Mouse (Mus musculus): ENCODE data around the gene Swt1. TPM values are rescaled to one million over a fixed set of nuclear protein-coding genes. Genes with fewer than 3 reads are reported as not detected.
"Not testable (repeated sequence)": the region's sequence is repeated elsewhere in the genome, so short reads cannot be mapped to it uniquely, and the experiment has no call there.

Gene Swt1
- total RNA-seq, 2 experiments from 2014 or later: 16.7 to 18.9 TPM

DNA sequence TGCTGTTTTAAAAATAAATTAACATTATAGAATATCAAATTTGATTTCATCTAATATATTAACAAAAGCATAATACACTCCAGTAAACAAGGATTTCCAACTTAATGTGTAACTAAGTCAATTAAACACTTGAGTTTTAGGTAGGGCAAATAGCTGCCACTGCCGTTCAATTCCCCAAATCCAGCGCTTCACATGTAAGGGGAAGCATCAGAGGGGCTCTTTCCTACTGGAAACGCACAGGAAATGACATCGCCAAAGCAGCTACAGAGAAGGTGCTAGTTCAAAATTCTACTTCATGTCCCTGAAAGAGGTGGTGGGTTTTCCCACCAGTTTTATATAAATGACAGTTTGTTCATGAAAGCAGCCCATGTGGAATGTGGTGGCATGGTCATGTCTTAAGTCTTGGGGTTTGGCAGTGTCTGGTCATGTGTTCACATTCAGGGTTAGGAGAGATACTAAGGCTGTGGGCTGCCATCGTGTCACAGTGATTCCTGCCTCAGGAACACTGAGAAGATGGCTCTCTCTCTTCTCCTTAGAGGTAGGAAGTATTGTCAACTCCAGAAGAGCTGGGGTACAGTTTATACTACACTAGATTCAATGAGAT is 60.4 kb downstream of the Swt1 start:
- DNase-seq (ENCODE audit: low spot score in 2 of 2): no peak

DNA sequence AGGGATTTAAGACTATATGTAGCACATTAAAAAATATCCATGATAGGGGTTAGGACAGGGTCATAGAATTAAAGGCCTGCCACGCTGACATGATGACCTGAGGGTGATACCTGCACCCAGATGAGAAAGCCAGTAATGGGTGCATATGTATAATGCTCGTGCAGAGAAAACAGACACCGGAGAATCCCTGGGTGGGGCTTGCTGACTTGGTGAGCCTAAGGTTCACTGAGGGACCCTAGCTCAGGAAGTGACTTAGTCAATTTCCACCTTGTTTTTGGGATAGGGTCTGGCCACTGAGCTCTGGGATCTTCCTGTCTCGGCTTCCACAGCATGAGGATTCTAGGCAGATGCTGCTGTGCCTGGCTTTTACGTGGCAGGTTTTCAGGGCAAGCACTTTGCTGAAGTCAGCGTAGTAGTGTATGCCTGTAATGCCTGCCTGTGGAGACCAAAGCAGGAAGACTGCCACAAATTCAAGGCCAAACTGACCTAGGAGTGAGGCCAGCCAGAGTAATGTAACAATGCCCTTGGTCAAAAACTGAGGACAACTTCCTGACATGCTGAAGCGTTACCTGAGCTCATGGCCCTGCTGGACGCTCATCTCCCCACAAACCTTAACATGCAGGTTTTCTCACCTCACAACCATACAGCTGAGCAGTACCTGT is 61.2 kb downstream of the Swt1 start:
- DNase-seq (ENCODE audit: low spot score in 2 of 2): no peak

DNA sequence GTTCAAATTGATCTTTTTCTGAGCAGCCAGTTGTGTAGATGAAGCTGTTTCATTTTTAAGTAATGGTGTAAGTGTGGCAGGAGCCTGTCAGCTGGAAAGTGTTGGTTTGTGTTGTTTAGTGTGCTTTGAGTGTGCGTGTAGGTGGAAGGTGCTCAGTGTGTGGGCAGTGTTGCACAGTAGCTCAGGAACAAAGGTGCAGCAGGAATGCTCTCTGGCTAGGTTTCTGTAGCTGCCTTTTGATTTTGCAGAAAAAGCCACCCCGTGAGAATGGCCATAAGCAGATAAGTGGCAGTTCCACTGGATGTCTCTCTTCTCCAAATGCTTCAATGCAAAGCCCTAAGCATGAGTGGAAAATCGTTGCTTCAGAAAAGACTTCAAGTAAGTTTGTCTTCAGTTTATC is 68.9 kb downstream of the Swt1 start:
- DNase-seq (ENCODE audit: low spot score in 2 of 2): no peak

DNA sequence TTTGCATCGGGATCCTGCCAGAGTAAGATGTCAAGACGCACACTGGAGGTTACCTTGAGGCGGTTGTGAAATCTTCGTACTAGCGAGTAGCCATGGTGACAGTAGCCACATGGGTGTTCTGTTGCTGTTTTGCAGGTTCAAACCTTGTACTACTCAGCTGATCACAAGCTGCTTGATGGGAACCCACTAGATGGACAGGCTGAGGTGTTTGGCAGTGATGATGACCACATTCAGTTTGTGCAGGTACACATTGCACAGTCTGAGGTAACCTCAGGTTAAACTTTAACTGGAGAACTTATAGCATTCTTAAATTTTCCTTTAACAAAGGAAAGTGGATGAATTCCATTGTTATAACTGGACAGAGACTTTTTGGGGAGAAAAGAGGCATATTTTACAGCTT is 72.3 kb downstream of the Swt1 start:
- no peak for DNase-seq (ENCODE audit: low spot score in 2 of 2)

DNA sequence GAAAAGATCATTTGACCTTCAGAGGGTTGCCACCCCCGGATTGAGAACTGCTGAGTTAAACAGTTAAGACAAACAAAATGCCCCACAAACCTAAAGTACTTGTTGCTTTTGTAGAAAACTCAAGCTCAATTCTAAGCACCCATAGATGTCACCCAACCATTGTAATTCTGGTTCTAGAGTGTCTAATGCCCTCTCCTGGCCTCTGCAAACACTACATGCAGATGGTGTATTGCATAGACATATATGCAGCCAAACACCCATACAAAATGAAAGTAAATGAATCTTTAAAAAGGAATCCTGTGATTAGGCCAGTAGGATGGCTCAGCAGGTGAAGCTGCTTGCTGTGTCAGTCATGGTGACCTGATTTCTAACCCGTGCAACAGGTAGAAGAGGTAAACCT is 75.3 kb downstream of the Swt1 start:
- no peak for DNase-seq (ENCODE audit: low spot score in 2 of 2)

DNA sequence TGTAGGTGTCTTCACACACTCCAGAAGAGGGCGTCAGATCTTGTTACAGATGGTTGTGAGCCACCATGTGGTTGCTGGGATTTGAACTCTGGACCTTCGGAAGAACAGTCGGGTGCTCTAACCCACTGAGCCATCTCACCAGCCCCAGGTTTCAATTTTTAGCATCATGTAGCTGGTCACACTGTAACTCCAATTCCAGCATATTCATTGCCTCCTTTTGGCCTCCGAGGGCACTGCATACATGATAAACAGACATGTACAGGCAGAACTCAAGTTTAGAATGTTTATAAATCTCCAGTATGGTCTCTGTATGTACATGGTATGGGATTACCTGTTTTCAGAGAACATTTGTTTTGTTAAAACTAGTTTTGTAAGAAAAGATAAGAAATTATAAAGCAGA is 80.0 kb downstream of the Swt1 start:
- not testable (repeated sequence) for DNase-seq (ENCODE audit: low spot score in 2 of 2)

DNA sequence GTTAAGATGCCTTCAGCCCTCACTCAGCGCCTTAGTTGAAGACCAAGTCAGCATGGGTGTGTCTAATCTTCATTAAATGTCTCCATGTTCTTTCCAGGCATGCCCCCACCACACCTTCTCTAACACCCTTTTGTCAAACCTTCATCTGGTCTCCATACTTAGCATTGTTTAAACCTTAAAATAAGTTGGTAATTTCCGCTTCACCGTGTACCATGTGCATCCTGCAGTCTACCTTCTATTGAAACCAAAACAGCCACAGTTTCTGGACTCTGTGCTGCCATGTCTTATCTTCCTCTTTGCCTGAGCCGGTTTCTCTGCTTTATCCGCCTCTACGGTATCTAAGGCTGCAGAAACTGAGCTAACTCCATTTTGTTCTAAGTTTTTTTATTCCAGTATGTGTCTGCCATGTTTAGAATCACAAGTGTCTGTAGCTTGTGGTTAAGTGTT is 81.6 kb downstream of the Swt1 start:
- DNase-seq (ENCODE audit: low spot score in 2 of 2): no peak

DNA sequence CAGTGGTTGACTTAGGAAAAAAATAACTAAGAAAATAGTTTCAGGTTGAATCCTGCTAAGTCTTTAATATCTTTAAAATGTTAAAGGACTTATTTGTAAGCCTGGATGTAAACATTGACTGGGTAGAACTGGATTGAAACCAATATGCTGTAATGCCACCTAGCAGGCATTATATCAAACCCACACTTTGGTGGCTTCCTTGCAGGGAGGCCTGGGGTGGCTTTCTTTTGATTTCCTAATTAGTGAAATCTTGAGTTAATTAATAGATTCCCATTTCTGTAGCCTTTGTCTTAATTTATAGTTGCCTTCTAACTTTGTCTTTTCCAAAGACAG is 82.4 kb downstream of the Swt1 start:
- DNase-seq (ENCODE audit: low spot score in 2 of 2): no peak

DNA sequence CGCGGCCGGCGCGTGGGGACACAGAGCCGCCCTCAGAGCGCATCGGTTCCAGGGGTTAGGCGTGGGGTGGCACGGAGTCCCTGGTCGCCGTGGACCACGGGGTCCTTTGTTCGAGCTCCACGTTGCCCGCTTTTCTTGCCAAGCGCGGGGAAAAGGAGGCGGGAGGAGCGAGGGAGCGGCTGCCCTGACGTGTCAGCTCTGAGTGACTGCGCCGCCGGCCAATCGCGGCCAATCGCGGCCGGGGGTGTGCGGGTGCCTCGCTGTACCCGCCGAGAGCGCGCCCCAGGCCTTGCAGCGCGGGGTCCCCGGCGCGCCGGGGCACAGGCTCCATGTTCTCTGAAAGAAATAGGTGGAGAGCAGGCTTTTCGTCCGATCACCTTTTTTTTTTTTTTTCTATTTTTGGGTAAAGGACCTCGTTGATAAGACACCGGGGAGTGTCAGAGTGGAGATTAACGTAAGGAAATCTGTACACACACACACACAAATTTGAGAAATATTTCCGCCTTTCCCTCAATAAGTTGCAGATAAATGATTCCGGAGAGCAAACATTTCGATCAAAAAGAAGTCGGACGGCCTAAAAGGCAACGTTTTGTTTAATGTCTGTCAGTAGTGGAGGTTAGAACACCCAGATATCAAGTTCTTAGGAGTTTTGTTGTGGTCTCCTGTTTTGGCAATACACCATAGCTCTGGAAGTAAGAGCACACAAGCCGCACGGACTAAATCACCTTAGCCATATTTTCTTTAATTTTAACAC is 83.0 kb downstream of the Swt1 start:
- DNase-seq (ENCODE audit: low spot score in 2 of 2): peak; percentile 90 to 92

DNA sequence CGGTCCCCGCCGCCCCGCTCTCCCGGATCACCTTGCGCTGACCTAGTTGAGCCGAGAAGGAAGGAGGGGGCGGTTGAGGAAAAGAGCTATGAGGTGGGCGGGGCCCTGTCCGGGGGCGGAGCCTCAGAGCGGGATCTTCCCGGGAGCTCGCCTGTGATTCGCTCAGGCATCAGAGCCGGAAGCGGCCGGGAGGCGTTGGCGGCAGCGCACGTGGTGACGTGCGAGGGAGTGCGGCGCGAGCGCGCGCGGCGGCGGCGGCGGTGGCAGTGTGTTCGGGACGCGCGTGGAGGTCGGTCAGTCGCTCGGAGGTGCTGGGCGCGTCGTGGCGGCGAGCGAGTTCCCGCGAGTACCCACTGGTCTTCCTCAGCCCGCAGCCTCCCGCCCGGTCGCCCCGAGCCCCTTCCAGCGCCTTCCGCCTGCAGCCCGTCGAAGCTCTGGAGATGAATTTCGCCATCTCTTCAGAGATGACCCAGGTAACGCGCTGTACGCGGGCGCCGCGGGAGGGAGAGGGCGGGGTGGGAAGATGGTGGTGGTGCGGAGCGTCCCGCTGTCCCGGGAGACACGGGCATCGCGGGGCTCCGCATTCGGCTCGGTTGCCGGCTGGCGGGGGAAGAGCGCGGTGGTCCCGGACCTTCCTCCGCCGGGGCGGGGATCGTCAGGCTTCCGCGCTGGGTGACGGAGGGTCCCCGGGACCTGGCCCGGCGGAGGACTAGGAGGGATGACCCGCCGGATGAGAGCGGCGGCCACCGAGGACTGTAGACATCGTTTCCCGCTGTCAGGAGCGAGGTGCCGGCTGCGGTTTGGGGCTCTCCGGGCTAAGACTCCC is 83.8 kb downstream of the Swt1 start, which contains the start of gene Ivns1abp:
Gene Ivns1abp, plus strand, starts transcription at position 195 of the 826 bp plus-strand sequence.
- peak; percentile 83 to 93 for DNase-seq (ENCODE audit: low spot score in 2 of 2)

DNA sequence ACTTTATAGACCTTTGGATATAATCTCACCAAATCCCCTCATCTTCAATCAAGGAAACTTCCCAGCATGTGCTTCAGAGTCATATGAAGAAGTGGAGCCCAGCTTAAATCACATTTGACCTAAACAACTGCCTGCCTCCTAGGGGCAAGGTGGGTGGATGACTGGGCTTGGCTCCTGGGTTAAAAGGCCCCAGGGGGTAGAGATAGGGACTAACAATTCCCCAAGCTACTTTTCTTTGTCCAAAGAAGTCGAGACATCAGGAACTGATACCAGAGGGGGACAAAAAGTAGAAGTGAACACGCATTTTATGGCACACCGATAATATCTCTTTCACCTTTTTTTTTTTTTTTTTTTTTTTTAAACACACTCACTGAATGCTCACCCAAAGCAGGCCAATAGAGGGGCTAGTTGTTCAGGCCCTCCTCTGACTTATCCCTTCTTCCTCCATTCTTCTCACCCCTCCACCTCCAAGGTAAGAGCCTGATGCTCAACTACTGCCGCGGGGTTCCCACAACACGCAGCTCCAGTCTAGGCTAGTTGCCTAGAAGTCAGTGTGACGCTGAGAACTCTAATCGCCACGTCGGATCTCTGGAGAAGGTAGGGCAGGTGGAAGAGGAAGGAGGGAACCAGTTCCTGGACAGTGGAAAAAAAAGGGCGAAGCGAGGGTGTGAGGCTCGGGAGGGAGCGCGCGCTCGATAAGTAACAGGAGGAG is 84.5 kb downstream of the Swt1 start:
- DNase-seq (ENCODE audit: low spot score in 2 of 2): no peak

DNA sequence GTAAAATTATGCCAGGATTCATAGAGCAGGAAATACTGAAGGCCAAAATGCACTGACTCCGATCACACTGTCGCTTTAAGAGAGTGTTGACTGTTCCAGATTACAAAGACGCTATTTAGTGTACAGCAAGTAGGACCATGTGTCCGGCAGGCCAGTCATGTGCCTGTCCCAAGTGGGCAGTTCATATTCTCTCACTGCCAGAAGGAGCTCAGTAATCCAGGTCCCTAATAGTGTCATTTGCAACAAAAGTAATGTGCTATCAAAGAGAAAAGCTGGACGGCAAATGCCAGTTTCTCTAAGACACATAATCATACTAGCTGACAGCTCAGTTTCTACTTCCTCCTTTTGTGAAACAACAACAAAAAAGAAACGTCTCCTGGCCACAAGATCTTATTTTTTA is 85.3 kb downstream of the Swt1 start:
- DNase-seq (ENCODE audit: low spot score in 2 of 2): no peak

DNA sequence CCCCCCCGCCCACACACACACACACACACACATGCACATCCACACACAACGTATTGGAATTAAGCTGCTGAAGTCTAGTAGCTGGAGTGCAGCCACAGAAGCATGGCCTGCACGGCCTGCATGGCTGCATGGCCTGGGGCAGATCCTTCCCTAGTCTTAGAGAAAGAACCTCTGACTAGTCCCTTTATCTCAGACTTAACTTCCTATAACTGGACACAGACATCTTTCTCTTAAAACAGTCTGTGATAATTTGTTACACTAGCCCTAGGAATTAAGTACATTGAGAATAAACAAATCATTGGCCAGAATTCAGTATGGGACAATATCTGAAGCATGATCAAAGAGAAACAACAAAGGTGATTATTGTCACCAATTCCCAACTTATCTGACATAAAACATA is 85.9 kb downstream of the Swt1 start:
- no peak for DNase-seq (ENCODE audit: low spot score in 2 of 2)

DNA sequence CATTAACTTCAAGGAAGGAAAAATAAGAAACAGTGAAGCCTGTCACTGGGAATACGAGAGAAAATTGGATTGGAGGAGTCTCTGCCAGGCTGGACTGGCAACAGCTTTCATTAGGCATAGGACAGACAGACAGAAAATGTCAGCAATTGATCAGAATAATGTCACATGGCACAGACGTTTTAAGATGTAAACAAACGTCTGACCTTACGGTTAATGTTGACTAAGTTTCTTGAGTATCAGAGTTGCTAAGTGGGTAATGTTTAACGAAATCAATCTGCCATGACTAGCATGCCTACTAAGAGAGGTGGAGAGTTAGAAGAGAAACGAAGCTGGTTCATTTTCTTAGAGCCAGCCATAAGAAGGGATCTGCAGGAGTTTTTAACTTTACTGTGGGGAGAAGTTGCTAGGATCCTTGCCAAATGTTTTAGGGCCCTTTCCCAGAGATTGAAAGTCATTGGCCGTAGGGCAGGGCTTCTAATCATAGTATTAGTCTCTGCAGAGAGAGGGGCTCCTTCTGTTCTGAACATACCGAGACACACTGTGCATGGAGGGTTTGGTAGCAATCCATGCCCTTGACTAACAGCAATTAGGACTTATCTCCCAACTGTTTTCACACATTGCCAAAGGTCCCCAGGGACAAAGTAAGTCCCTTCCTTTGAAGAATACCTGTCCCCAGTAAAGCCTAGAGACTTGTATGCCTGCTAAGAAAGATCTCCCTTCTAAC is 86.8 kb downstream of the Swt1 start:
- no peak for DNase-seq (ENCODE audit: low spot score in 2 of 2)

DNA sequence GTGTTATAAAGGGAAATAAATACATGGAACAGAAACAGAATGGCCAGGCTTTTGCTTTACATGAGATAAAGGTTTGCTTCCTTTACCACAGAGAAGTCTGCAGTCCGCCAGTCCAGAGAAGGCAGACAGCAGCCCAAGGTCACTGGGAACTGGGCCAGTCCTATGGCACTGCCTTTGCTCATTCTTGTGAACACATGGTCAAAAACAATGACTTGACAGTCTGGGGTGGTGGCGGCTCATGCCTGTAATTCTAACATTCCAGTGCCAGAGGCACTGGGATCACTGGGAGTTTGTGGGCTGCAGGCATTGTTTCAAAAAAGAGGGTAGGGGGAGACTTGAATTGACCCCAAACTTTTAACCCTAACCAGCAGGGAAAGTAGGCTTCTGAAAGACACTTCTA is 89.3 kb downstream of the Swt1 start:
- peak in 1 of 2 experiments; percentile 35 for DNase-seq (ENCODE audit: low spot score in 2 of 2)

DNA sequence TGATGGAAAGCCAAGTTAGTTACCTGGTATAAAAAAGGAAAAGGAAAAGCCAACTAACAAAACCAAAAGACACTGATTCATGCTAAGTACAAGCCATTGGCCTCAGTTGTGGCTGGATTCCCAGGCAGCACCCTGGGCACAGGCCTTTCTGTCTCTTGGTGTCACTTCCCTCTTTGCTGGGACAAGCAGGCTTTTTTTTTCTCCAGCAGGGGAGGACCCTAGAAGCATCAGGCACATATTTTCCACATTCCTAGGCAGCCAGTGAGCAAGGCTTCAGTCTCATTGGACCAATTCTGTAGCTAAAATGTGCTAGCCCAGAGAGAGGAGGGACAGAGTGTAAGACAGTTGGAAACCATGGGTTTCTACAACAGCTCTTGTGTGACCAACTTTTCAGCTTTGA is 90.0 kb downstream of the Swt1 start:
- no peak for DNase-seq (ENCODE audit: low spot score in 2 of 2)

DNA sequence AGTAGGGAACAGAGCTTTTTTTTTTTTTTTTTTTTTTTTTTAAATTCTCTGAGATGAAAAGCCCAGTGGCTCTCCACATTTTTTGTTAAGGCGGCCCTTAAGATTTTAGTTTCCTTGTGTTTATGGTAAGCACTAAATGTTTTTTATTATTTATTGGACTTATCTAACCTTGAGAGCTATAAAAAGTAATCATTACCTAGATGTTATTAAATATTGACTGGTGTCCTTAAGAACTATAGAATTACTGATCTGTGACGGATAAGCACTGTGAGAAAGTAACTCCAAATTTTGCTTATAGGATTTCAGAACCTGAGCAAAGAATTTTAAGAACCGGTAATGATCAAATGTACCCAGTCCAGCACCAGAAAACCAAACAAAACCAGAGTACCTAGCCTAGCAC is 95.4 kb downstream of the Swt1 start:
- DNase-seq (ENCODE audit: low spot score in 2 of 2): no peak

DNA sequence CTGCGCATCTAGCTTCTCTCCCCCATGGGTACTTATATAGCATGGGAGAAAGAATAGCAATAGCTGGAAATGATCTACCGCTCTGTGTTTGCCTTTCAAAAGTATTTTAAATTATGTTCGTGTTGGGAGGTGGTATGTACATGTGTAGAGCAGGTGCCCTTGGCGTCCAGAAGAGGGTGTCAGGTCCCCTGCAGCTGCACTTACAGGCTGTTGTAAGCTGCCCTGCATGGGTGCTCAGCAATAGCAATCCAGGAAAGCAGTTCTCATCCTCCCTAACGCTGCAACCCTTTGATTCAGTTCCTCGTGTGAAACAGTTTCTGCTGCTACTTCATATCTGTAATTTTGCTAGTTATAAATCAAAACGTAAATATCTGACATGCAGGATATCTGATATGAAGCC is 98.7 kb downstream of the Swt1 start:
- no peak for DNase-seq (ENCODE audit: low spot score in 2 of 2)

DNA sequence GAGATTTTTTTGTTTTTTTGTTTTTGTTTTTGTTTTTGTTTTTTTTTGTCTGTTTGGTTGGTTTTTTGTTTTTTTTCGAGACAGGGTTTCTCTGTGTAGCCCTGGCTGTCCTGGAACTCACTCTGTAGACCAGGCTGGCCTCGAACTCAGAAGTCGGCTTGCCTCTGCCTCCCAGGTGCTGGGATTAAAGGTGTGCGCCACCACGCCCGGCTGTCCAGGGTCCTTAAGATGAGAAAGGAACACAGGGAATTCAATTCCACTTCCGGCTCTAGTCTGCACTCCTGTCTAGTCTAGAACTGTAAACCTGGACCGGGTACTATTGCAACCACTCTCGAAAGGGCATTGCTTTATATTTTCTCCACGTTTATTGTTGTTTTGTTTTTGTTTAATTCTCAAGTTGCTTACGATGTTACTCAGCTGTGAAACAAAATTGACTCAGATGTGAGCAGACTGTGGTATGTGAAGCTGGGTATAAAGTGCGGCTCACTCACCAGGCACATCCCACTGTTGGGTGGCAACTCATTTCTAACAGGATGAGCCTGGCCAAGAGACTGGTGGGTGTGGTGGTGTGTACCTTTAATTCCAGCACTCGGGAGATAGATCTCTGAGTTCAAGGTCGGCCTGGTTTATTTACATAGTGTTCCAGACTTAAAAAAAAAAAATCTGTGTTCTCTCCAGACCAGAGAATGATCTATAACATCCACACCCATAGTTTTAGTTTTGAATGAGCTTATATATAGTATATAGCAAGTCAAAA is 99.7 kb downstream of the Swt1 start:
- DNase-seq (ENCODE audit: low spot score in 2 of 2): no peak

DNA sequence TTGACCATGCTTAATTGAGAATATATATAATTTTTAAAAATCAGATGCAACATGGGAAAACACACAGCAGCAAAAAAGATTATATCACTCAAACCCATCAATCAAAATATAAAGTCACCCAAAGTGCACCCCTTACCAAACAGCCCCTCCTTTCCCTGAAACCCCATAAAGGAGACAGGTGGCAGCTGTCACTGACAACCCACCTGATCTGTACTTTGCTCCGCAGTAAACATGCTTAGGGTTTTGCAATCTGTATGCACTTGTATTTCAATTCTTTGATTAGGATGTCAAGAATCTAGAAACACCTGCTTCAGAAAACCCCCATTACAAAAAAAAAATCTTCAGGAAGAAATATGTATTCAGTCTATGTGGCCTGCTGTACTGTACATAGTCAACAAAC is 102.9 kb downstream of the Swt1 start:
- DNase-seq (ENCODE audit: low spot score in 2 of 2): no peak
